Mouse (Mus musculus): Measurements from ENCODE around the gene Mtmr6. TPM values are rescaled to one million over a fixed set of nuclear protein-coding genes. Genes with fewer than 3 reads are reported as not detected.

Gene Mtmr6
- total RNA-seq (2021) (10 to 100 TPM; 38.6 to 53.6 TPM), polyA plus RNA-seq (2012; rRNA removed) (8.4 and 9.7 TPM in 2 replicates)
- long read RNA-seq, transcript Mtmr6-201 (14 exons, 3,813 nt) = major isoform, 34 of 43 reads
- long read RNA-seq, partial matches to known transcripts = 1 of 43 reads
- long read RNA-seq, other reads (novel, unspliced or antisense) = 8 of 43 reads

GRCm38 (mm10) chr14:60264990-60265876 lies at the start of gene Mtmr6:
TSS of gene Mtmr6 (plus strand) at chr14:60265228.
- peak; percentile 97 for DNase-seq

DNA sequence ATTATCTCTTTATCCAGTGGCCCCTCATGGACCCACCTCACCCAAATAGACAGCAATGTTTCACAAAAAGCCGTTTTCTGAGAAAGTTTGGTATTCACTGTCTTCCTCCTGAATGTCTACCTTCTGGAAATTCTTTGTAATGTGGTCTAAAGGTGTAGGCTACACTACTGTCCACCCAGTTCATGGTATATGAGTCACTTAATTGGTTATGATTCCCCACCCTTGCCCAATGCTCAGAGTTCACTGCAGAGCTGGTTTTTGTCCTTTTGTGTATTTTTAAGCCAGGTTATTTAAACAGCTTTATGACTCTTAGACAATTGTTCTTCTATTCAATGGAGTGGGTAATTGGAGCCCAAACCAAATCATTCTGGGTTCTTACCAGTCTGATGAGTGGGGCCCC lies 48.9 kb upstream of the Mtmr6 start:
- no peak for DNase-seq

DNA sequence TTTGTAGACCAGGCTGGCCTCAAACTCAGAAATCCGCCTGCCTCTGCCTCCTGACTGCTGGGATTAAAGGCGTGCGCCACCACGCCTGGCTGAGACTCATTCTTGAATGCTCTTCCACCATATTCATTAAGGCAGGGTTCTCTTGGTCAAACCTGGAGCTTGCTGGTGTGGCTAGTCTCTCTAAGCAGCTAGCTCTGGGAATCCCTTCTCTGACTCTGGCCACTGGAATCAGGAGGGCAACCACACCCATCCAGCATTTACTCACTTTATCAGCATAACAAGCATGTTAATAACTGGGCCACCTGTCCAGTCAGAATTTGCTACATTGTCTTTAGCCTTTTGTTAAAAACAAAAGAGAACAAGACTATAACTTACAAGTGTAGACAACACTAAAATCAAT lies 47.4 kb upstream of the Mtmr6 start:
- DNase-seq = no peak

- DNase-seq = no peak
Observed at GRCm38 (mm10) chr14:60219886-60220285, 45.1 kb upstream of the Mtmr6 start.

DNA sequence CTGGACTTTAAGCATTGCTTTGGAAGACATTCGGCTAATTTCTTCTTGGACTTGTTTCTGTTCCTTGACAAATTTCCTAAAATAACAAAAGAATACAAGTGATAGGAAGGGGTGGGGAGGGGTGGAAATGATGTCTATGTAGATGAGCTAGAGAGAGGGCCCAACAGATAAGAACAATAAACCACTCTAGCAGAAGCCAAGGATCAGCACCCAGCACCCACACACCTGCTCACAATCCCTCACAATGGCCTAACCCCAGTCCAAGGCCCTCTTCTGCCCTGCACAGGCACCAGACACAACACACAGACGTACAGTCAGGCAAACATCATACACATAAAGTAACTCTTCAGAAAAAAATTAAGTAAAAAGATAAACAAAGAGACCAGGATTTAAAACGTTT lies 26.5 kb upstream of the Mtmr6 start:
- DNase-seq = no peak

DNA sequence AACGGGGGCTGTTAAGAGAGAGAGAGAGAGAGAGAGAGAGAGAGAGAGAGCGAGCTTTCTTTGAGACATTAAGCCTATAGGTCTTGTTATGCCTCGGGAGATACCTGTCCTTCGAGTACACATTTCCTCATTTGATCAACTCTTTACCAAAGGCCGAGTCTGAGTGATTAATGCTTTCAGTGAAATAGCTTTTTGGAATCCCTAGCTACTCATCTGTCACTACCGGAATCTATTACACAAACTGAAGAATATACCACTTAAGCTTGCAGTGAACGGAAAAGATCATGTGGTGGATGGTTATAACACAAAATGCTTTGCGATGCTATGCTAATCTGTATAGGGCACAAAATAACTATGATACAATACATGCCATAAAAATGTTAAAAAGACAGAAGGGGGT lies 14.7 kb upstream of the Mtmr6 start:
- DNase-seq = no peak

DNA sequence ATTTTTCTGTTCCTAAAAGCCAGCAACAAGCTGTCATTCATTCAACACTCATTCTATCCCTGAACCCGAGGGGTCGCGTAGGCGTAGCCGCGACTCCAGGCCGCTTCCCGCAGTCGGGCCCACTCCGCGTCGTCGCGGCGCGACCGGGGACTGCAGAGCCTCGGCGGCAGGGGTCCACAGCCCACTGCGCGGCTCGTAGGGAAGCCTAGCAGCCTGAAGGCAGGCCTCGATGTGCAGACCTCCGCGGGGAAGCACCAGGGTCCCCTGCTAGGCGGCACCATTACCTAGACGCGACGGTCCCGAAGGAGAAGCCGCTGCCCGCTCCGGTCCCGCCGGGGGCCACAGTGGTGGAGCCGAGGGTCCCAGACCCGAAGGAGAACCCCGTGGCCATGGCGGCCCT lies 14.1 kb upstream of the Mtmr6 start:
- DNase-seq = no peak

GRCm38 (mm10) chr14:60251281-60252003 lies 13.6 kb upstream of the Mtmr6 start, which contains the start of the genes Nupl1 and Gm49336:
TSS of gene Nupl1 (minus strand) at chr14:60251431.
TSS of gene Gm49336 (minus strand) at chr14:60251507.
- DNase-seq = peak; percentile 98

GRCm38 (mm10) chr14:60252004-60253000 lies 12.7 kb upstream of the Mtmr6 start:
- DNase-seq = no peak

- DNase-seq = no peak
Observed at GRCm38 (mm10) chr14:60253466-60253865, 11.6 kb upstream of the Mtmr6 start.

GRCm38 (mm10) chr14:60254774-60255173 lies 10.3 kb upstream of the Mtmr6 start:
- DNase-seq = no peak

GRCm38 (mm10) chr14:60256356-60256755 lies 8.7 kb upstream of the Mtmr6 start:
- no peak for DNase-seq

- no peak for DNase-seq
Observed at GRCm38 (mm10) chr14:60257101-60257500, 7.9 kb upstream of the Mtmr6 start.

GRCm38 (mm10) chr14:60257851-60258250 lies 7.2 kb upstream of the Mtmr6 start:
- DNase-seq = no peak

DNA sequence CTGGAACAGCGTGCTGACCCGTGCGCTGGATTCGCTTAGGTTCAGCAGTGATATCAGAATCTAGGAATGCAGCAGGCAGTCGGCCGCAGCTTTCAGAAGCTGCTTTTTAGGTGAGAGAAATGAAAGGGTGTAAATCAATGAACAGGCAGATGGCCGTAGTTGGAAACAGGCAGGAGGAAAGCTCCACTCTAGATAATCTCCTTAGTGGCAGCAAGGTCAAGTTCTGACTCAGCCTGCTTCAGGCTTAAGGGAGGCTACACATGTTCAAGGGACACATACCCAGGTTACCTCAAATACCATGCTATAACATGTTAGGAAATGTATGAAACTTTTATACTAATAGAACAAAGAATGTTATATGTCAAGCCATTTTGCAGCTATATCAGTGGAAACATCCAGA lies 2.7 kb upstream of the Mtmr6 start:
- DNase-seq = no peak

DNA sequence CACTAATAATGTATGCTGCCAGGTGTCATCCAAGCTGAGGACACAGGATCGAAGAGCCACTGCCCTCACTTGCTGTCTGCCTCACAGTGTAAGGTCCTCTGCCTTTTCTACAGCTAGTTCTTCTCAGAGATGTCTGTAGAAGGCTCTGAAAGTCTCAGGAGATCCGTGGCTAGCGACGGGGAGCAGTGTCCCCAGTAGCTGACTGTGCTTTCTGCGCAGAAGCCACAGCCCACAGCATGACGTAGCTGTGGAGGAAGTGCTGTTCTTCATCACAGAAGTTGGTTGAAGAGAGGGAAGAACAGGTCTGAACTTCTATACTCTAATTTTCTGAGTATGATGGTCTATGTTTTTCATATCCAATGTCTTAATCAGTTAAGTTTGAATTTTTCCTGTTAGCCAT lies 4.3 kb downstream of the Mtmr6 start:
- DNase-seq = no peak

DNA sequence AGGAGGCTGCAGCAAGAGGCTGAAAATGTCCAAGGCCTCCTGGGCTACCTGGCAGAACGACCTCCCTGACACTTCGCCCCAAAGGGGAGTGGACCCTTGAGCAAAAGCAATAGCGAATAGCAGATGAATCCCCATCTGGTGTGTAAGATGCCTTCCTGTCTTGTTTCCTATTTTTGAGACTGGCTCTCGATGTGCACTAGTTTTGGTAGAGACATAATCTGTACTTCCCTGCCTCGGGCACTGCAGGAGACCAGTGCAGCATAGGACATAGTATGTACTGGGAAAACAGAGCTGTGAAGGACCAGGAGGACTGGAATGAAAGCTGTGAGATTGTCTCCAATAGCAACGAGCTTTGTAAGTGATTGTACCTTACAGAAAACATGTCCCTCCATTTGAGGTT lies 8.3 kb downstream of the Mtmr6 start:
- no peak for DNase-seq

DNA sequence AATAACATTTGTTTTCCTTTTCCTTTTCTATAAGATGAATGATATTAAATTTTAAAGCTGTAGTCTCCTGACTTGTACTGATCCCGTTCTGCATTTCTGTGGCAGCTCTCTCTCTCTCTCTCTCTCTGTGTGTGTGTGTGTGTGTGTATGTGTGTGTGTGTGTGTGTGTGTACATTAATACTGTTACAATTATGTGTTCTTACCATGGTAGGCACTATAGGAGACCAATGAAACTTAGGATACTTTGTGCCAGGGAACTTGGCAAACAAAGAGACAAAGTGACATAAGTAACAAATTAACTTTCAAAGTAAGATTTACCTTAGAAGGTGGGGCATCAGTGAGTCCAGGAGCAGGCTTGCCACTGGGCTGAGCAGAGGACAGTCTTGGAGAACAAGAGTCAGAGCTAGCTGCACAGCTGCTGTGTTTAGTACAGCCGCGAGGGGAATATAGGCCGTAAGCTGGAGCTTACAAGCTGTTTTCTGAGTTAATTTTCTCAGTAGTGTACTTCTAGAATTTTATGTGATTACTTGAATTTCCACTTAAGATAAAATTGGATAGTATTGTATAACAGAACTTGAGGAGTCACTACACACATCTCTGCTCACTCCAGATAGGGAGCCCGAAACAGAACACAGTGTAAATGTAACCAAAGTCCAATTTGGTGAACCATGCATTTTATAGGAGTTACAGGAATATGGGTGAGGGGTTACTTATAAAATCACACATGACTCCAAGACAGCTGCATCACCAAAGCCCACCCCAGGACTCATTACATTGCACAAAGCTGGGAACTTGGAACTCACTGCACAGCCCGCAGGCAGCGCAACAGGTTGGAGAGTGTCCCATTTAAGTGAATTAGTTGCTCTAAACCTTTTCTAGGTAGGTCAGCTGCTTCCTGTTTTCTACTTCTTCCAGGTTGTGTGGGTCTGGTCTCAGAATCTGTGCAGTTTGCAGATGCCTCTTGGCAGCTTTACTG lies 10.6 kb downstream of the Mtmr6 start:
- no peak for DNase-seq

GRCm38 (mm10) chr14:60286194-60286863 lies 21.3 kb downstream of the Mtmr6 start:
- no peak for DNase-seq

DNA sequence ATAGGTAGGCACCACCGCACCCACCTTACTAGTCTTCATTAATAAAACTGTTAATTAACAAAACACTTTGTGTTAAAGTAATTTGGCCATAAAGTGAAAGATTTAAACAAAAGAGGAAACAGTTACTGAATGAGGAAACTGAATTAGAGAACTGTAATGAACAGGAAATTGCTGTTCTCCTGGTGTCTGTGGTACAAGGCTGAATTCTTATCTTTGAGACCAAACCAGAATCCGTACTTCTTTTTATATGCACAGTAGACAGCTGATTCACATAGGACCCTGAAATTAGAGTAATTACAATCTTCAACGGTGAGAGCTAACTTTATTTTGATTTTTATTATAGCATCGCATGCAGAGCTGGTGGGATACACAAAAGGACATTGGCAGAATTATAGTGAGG lies 25.3 kb downstream of the Mtmr6 start:
- DNase-seq = no peak
